Mouse (Mus musculus) midbrain, embryonic 15.5 days (tissue): Measurements from ENCODE around the gene Emilin3. TPM values are rescaled to one million over a fixed set of nuclear protein-coding genes. Genes with fewer than 3 reads are reported as not detected.
A peak's percentile ranks its signal among the peaks of the same experiment; 100 is the strongest.

ENCODE experiments used
- ATAC-seq: fragments of 200-750 bp; cut with Nextera tagmentation; replicated peaks from 2 replicates; pipeline ENCODE4 v1.8.0; 2017; ENCODE audit warnings: moderate TSS enrichment
- H3K27ac ChIP-seq: fragments of 300-500 bp; sonication (generic); 2 replicates; pipeline ENCODE4 v1.5.1; 2015; ENCODE audit warnings: mild to moderate bottlenecking, inconsistent platforms
- H3K27me3 ChIP-seq: fragments of 300-500 bp; sonication (generic); replicated peaks from 2 replicates; pipeline ENCODE4 v1.6.1; 2015; ENCODE audit warnings: inconsistent platforms
- H3K36me3 ChIP-seq: fragments of 300-500 bp; sonication (generic); replicated peaks from 2 replicates; pipeline ENCODE4 v1.6.1; 2015; ENCODE audit warnings: inconsistent platforms
- H3K4me1 ChIP-seq: fragments of 300-500 bp; sonication (generic); 2 replicates; pipeline ENCODE4 v1.6.1; 2015; ENCODE audit warnings: inconsistent platforms
- H3K4me2 ChIP-seq: fragments of 300-500 bp; sonication (generic); 2 replicates; pipeline ENCODE4 v1.6.1; 2015; ENCODE audit warnings: inconsistent platforms, mild to moderate bottlenecking, moderate library complexity
- H3K4me3 ChIP-seq: fragments of 300-500 bp; sonication (generic); 2 replicates; pipeline ENCODE4 v1.5.1; 2015; ENCODE audit warnings: mild to moderate bottlenecking, inconsistent platforms
- H3K9ac ChIP-seq: fragments of 300-500 bp; sonication (generic); 2 replicates; pipeline ENCODE4 v1.6.1; 2015; ENCODE audit warnings: mild to moderate bottlenecking, inconsistent platforms
- H3K9me3 ChIP-seq: fragments of 300-500 bp; sonication (generic); 2 replicates; pipeline ENCODE4 v1.6.1; 2016; ENCODE audit warnings: inconsistent platforms
- WGBS: fragments of 180-500 bp; shearing (Covaris S2); methylation state at CpG from one replicate; pipeline ENCODE4 v1.1.7; 2015; ENCODE audit warnings: mixed read lengths; 5-methylcytosine and 5-hydroxymethylcytosine counted together
- polyA plus RNA-seq: library from polyadenylated mRNA; unstranded; fragments of >200 nt; fragmentation: Nextera tagmentation; extraction: Ambion mirVana; gene quantifications from 2 replicates; pipeline ENCODE4 v1.2.1, GENCODE M21; 2015

Gene Emilin3
- polyA plus RNA-seq, 1 experiment from 2014 or later, result 1.1 TPM

DNA sequence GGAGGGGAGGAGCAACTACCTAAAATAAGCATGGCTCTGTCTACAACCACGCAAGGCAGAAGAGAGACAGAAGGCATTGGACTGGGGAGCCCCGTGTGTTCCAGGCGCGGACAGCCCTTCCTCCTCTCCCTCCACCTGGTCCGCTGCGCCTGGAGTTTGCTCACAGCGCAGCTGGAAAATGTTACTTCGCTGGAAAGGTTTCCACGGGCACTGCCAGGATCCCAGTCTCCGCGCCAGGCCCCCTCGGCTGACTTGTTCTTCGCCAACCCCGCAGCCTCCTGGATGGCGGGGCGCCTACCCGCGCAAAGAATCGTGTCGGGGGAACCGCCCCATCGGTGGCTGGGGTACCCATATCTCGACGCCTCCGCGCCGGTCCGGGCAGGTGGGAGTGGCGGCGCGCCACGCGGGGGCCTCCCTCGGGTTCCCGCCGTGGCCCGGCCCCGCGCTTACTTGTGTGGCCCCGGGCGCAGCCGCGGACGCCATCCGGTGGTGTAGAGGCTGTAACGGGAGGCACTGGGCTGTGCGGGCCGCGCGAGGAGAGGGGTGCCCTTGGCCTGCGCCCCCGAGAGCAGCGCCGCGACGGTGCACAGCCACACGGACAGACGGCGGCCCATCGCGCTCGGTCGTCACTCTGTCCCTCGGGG, 448 bp downstream of the Emilin3 start:
- H3K27me3 ChIP-seq, result peaks cover 44% of the 10 kb centered on the region

DNA sequence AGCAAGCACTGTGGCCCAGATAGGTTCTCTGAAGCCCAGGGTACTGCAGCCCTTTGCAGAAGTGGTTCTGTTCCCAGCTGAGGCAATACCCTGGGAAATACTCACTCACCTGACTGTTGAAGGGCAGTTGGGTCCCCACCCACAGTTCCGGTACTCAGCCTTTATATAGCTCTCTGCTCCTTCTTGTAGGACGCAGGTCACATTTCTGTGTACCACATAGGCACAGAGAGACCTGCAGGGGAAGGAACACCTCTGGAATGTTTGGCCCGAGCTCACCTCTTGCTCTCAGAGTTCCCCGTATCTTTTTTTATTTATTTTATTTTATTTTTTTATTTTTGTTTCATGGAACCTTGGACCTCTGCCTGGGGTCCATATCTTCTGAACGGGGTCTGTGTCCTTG, 1.5 kb downstream of the Emilin3 start:
- Histone ChIP-seq H3K4me2 (no peak overlapping the region), H3K4me1 (peaks cover 13% of the 10 kb centered on the region), H3K27ac (no peak overlapping the region), H3K4me3 (no peak overlapping the region), H3K36me3 (no peaks in the 10 kb centered on the region), H3K9me3 (no peaks in the 10 kb centered on the region), H3K27me3 (peaks cover 42% of the 10 kb centered on the region), H3K9ac (no peak overlapping the region)
- WGBS, result 95% methylated on average over 5 of the region's 5 CpGs
- ATAC-seq, result no peak

More for the DNA sequence above, 448 bp downstream of the Emilin3 start:
- peak; percentile 50; the same call in 1 of the 2 replicates for ATAC-seq
- Histone ChIP-seq H3K4me1 (peaks cover 13% of the 10 kb centered on the region), H3K4me2 (peak overlapping the region; percentile 84), H3K9me3 (no peaks in the 10 kb centered on the region), H3K4me3 (peak overlapping the region; percentile 40), H3K36me3 (no peaks in the 10 kb centered on the region), H3K9ac (peak overlapping the region; percentile 11), H3K27ac (no peak overlapping the region)
- WGBS, result 1% methylated on average over 57 of the region's 64 CpGs

DNA sequence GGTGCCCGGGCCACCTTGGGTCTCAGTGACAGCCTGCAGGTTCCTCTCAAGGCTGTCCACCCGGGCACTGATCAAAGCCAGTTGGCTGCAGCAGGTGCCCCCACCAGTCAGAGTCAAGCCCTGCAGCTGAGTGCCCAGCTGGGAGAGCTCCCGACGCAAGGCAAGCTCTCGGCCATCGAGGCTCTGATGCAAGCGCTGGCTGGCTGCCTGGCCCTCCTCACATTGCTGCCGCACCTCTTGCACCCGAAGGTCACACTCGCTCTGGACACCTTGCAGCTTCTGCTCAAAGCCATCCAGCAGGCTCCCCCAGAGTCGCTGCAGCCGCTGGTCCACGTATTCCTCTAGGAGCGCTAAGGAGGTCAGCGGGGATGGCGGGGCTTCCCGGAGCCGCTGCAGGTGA, 3.5 kb downstream of the Emilin3 start:
- H3K27me3 ChIP-seq, result peaks cover 35% of the 10 kb centered on the region
- H3K9me3 ChIP-seq, result no peaks in the 10 kb centered on the region
- H3K36me3 ChIP-seq, result no peaks in the 10 kb centered on the region
- peaks cover 13% of the 10 kb centered on the region for H3K4me1 ChIP-seq
- 61% methylated on average over 18 of the region's 18 CpGs for WGBS
- H3K4me3 ChIP-seq, result no peak overlapping the region
- no peak overlapping the region for H3K9ac ChIP-seq
- ATAC-seq, result no peak
- no peak overlapping the region for H3K4me2 ChIP-seq
- no peak overlapping the region for H3K27ac ChIP-seq

DNA sequence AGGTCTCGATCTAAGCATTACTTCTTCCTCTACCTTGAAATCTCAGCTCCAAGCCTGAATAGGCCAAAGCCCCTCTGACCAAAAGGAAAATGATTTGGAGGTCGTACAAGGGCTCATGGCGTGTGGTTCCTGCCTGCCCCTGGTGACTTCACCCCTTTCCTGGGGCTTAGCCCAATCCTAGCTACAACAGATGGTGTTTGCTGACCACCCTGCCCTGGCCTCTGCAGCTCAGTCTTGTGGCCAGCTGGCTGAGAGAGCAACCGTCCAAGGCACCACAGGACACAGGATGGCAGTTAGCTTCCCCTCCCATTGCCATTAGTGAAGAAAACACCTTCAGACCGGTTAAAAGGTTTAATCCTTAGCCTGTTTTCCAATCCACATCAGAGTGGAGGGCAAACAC, 6.0 kb downstream of the Emilin3 start:
- ATAC-seq, result no peak
- Histone ChIP-seq H3K4me1 (no peaks in the 10 kb centered on the region), H3K9ac (no peak overlapping the region), H3K27me3 (peaks cover 15% of the 10 kb centered on the region), H3K4me2 (no peak overlapping the region), H3K36me3 (no peaks in the 10 kb centered on the region), H3K4me3 (no peak overlapping the region), H3K9me3 (no peaks in the 10 kb centered on the region), H3K27ac (no peak overlapping the region)
- WGBS, result 72% methylated on average over 5 of the region's 5 CpGs

DNA sequence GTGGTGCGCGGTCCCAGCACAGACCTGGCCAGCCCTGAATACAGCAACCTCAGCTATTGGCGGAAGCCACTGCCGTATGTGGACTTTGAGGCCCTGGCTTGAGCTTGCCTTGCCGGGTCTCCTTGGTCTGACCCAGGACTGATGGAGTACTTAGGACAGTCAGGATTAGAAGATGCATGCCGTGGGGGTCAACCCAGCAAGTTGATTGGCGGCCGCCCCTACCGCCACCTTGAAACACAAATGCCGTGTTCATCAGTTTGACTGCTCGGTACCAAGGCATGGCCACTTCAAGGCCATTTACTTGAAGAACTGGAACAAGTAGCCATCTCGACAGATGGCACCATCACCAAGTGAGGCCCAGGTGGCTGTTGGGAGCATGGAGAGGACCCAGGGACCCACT, 6.8 kb downstream of the Emilin3 start:
- no peak overlapping the region for H3K27ac ChIP-seq
- 96% methylated on average over 12 of the region's 12 CpGs for WGBS
- peaks cover 8% of the 10 kb centered on the region; the same call in 1 of the 2 replicates for H3K27me3 ChIP-seq
- H3K9ac ChIP-seq, result no peak overlapping the region
- H3K4me3 ChIP-seq, result no peak overlapping the region
- no peak for ATAC-seq
- no peaks in the 10 kb centered on the region for H3K4me1 ChIP-seq
- H3K36me3 ChIP-seq, result no peaks in the 10 kb centered on the region
- no peak overlapping the region for H3K4me2 ChIP-seq
- no peaks in the 10 kb centered on the region for H3K9me3 ChIP-seq

DNA sequence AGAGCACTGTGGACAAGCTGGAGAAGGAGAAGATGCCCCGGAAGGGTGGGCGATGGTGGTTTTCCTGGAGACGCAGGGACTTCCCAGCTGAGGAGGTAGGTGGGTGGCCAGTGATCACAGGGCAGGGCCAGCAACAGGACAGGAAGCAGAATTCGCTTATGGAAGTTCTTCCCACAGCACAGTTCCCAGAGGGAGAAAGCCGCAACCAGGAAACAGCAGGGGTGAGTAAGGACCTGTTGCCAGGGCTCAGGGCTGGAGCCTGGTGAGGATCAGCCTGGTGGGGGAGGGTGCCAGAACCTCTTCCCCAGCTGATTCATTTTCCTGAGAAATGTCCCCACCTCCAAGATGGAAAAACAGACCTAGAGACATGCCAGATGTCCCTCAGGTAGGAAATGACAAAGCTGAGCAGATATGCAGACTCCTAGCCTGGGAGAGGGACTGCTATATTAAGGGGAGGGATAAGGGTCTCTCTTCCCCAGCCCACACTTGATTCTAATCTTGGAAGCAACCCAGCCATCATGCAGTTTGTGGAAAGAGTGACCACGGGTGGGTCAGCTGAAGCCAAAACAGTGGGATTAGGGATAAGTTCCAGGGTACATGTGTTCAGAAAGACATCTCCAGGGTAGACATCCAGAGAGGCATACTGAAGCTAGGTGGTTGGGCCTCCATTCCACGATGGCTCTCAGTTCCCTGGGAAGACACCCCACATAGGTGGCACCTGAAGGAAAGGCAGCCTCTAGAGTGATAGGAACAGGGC, 10.3 kb downstream of the Emilin3 start:
- Histone ChIP-seq H3K36me3 (no peaks in the 10 kb centered on the region), H3K9me3 (no peaks in the 10 kb centered on the region), H3K4me2 (no peak overlapping the region), H3K9ac (no peak overlapping the region), H3K27me3 (no peaks in the 10 kb centered on the region), H3K4me1 (no peaks in the 10 kb centered on the region), H3K4me3 (no peak overlapping the region), H3K27ac (no peak overlapping the region)
- WGBS, result 84% methylated on average over 7 of the region's 7 CpGs
- no peak for ATAC-seq

DNA sequence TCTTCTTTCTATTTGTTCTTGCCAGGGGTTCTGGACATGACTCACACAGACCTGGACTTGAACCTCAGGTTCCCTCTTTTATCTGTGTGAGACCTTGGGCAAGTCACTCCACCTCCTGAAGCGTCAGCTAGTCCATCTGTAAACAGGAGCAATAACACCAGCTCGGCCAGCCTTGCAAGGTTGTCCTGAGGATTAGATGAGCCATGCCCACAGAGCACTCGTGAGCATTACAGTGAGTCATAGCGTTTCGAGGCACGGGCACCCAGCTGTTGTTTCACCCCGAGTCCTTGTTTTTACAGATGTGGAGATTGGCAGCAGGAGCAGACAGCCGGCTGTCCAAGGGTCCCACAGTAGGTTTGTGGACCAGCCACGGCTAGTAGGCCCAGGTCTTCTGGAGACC, 20.4 kb downstream of the Emilin3 start:
- Histone ChIP-seq H3K4me2 (no peak overlapping the region), H3K9me3 (no peaks in the 10 kb centered on the region), H3K27me3 (peaks cover 12% of the 10 kb centered on the region), H3K36me3 (no peaks in the 10 kb centered on the region), H3K9ac (no peak overlapping the region), H3K4me1 (peaks cover 10% of the 10 kb centered on the region), H3K27ac (no peak overlapping the region), H3K4me3 (no peak overlapping the region)
- WGBS, result 86% methylated on average over 9 of the region's 9 CpGs
- ATAC-seq, result no peak

DNA sequence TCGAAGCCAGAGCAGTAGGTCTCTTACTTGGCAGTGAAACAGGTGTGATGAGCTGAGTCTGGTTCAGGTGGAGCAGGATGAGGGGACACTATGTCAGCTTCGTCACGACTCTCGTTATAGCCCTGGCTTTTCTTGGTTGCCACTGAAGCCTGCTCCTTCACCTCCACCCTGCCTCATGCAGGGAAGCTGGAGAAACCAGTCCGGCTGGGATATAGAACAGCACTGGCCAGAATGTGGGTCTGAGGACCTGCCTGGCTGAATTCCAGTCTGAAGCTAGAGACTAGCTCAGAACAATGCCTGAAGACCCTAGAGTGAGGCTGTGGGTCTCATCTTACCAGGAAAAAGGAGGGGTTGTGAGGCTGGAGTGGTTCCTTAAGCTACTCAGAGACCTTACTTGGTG, 21.1 kb downstream of the Emilin3 start:
- 84% methylated on average over 5 of the region's 5 CpGs for WGBS

DNA sequence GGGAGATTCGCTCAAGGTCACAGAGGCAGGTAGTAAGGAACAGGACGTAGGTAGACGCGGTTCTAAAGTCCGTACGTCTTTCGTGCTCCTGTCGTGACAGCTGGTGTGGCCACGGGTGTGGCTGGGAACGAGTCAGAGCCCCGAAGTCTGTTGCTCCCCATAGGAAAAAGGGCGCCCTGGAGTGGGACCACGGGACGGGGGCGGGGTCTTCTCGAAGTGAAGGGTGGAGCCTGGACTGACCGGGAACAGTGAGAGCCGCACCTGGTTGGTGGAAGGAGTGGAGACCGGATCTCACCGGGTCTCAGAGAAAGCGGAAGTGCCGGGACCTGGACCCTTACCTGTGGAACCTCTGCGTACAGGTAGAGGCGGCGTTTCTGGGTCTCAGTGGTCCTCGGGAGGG, 24.3 kb downstream of the Emilin3 start:
- under 1% methylated on average over 26 of the region's 26 CpGs for WGBS
- ATAC-seq, result peak; percentile 80
- H3K36me3 ChIP-seq, result no peaks in the 10 kb centered on the region
- H3K9me3 ChIP-seq, result no peaks in the 10 kb centered on the region
- H3K9ac ChIP-seq, result peak overlapping the region; percentile 21; the same call in 1 of the 2 replicates
- H3K27me3 ChIP-seq, result peaks cover 12% of the 10 kb centered on the region
- H3K4me1 ChIP-seq, result peaks cover 10% of the 10 kb centered on the region
- H3K4me3 ChIP-seq, result peak overlapping the region; percentile 46
- H3K4me2 ChIP-seq, result peak overlapping the region; percentile 95
- no peak overlapping the region for H3K27ac ChIP-seq

More for the DNA sequence above, 21.1 kb downstream of the Emilin3 start:
- Histone ChIP-seq H3K36me3 (no peaks in the 10 kb centered on the region), H3K4me3 (no peak overlapping the region), H3K9ac (no peak overlapping the region), H3K4me1 (peaks cover 10% of the 10 kb centered on the region), H3K9me3 (no peaks in the 10 kb centered on the region), H3K27ac (no peak overlapping the region), H3K4me2 (no peak overlapping the region), H3K27me3 (peaks cover 12% of the 10 kb centered on the region)
- no peak for ATAC-seq

DNA sequence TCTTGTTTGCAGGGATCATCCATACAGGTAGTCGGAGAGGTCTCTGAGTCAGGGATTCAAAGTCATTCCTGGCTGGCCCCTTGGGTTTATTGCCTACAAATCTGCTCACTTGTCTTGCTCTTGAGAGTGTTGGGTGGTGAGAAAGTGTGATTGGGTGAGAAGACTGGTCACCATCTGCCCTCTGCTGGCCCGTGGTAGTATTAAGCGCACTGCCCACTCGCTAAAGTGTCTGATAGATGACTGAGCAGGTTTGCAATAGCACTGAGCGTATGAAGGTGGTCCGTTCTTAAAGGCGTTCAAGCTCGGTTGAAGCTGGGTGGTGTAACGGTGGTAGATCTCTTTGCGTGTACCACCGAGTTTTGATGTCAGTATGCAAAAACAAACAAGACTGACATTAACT, 24.8 kb downstream of the Emilin3 start:
- no peaks in the 10 kb centered on the region for H3K9me3 ChIP-seq
- H3K9ac ChIP-seq, result peak overlapping the region; percentile 21; the same call in 1 of the 2 replicates
- peaks cover 12% of the 10 kb centered on the region for H3K27me3 ChIP-seq
- no peaks in the 10 kb centered on the region for H3K36me3 ChIP-seq
- no peak overlapping the region for H3K27ac ChIP-seq
- peak overlapping the region; percentile 46 for H3K4me3 ChIP-seq
- WGBS, result 2% methylated on average over 11 of the region's 11 CpGs
- peak overlapping the region; percentile 95 for H3K4me2 ChIP-seq
- ATAC-seq, result peak; percentile 91
- peaks cover 10% of the 10 kb centered on the region for H3K4me1 ChIP-seq

DNA sequence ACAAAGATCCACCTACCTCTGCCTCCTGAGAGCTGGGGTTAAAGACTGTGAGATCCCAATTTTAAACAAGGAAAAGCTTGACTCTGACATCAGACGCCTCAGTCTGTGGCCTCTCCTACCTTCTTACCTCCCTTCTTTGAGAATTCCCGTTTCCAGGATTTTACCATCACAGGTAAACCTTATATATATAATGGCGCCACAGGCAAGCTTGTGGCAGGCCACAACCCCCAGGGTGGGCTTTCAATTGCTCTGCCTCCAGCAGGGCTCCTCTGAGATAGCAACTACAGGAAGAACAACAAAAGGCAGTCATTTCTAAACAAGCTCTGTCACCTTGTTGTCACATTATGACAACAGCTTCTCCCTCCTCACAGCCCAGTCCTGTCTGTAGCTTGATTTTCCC, 25.9 kb downstream of the Emilin3 start:
- Histone ChIP-seq H3K27me3 (peaks cover 14% of the 10 kb centered on the region), H3K9ac (no peak overlapping the region), H3K36me3 (no peaks in the 10 kb centered on the region), H3K9me3 (no peaks in the 10 kb centered on the region), H3K4me1 (peaks cover 10% of the 10 kb centered on the region), H3K4me2 (no peak overlapping the region), H3K27ac (no peak overlapping the region), H3K4me3 (no peak overlapping the region)
- ATAC-seq, result no peak
- 71% methylated on average over 3 of the region's 3 CpGs for WGBS

DNA sequence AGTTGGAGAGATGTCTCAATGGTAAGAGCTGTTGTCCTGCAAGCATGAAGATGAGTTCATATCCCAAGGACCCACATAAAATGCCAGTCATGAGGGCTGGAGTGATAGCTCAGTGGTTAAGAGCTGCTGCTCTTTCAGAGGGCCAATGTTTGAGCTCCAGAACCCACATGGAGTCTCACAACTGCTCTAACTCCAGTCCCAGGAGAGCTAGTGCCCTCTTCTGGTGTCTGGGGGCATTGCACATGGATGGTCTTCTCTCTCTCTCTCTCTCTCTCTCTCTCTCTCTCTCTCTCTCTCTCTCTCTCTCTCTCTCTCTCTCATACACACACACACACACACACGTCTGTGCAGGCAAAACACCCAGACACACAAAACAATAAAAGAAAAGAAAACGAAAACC, 27.3 kb downstream of the Emilin3 start:
- H3K9ac ChIP-seq, result no peak overlapping the region
- ATAC-seq, result no peak
- H3K9me3 ChIP-seq, result no peaks in the 10 kb centered on the region
- H3K4me3 ChIP-seq, result no peak overlapping the region
- no peak overlapping the region for H3K27ac ChIP-seq
- no peak overlapping the region for H3K4me2 ChIP-seq
- no peaks in the 10 kb centered on the region for H3K36me3 ChIP-seq
- peaks cover 10% of the 10 kb centered on the region for H3K4me1 ChIP-seq
- 32% methylated on average over 2 of the region's 2 CpGs for WGBS
- peaks cover 14% of the 10 kb centered on the region for H3K27me3 ChIP-seq

DNA sequence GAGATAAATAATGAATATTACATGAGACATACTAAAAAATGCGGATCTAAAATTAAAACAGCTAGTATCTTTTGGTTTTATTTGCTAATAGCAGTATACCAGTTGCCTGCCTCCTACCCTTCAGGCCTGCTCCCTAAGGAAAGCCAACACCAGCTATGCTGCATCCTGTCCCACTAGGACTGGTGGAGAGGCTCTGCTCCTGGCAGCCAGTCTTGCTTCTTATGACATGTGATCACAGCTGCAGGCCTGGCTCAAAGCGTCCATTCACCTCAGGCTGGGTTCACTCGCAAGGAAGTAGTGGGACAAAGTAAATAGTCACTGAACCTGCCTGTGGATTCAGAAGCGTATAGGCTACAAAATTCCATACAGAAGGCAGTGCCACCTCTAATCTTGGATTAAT, 28.2 kb downstream of the Emilin3 start:
- Histone ChIP-seq H3K27ac (no peak overlapping the region), H3K27me3 (peaks cover 13% of the 10 kb centered on the region), H3K9me3 (no peaks in the 10 kb centered on the region), H3K4me2 (no peak overlapping the region), H3K4me3 (no peak overlapping the region), H3K9ac (no peak overlapping the region), H3K4me1 (peaks cover 10% of the 10 kb centered on the region), H3K36me3 (no peaks in the 10 kb centered on the region)
- no peak for ATAC-seq
- WGBS, result 79% methylated on average over 4 of the region's 4 CpGs
